Mouse (Mus musculus) ES-E14 (cell line): ENCODE measurements around the gene Gm43302.

Experiments
- CHD2 ChIP-seq: IDR thresholded peaks from 2 replicates; pipeline ENCODE4 v1.6.1; 2014; ENCODE audit warnings: mild to moderate bottlenecking, low read depth, low read length, inconsistent platforms
- HCFC1 ChIP-seq: IDR thresholded peaks from 2 replicates; pipeline ENCODE4 v1.6.1; 2012; ENCODE audit warnings: low read length, inconsistent platforms, borderline replicate concordance; ENCODE audit not compliant: insufficient read depth
- MAFK ChIP-seq: IDR thresholded peaks from 2 replicates; pipeline ENCODE4 v1.6.1; 2014; ENCODE audit warnings: mild to moderate bottlenecking, low read depth, low read length, inconsistent platforms; ENCODE audit not compliant: insufficient read depth
- ZC3H11A ChIP-seq: IDR thresholded peaks from 2 replicates; pipeline ENCODE4 v1.6.1; 2012; ENCODE audit warnings: low read depth, mild to moderate bottlenecking, inconsistent platforms, low read length, borderline replicate concordance
- ZNF384 ChIP-seq: IDR thresholded peaks from 2 replicates; pipeline ENCODE4 v1.6.1; 2012; ENCODE audit warnings: low read depth, low read length, inconsistent platforms

- TF ChIP-seq HCFC1 (no peak), MAFK (no peak), ZNF384 (no peak), ZC3H11A (no peak), CHD2 (no peak)
These were observed 12.7 kb upstream of the Gm43302 start for GRCm38 (mm10) chr5:105306159-105306581.
